Mouse (Mus musculus): ENCODE data around the gene Ciita.

The Ciita gene

DNA sequence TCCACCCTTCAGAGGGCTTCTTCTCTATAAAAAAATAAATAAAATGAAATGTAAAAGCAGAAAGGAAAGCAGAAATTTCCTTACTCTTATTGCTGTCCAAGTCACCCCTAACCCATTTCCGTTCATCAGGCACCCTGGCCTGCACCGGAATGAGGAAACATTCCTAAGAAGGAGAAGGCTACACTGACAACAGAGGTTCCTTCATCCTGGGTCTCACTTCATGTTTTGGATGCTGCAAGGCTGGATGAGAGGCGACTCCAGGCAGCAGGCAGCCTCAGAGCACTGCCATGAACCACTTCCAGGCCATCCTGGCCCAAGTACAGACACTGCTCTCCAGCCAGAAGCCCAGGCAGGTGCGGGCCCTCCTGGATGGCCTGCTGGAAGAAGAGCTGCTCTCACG lies at the start of gene Ciita:
TSS of gene Ciita (plus strand) at position 203 of the 400 bp plus-strand sequence.
- in situ Hi-C loops (cut with MboI; ENCODE audit: low sequenced_read_pairs) = no loop called here

GRCm38 (mm10) chr16:10431911-10432310 lies 47.9 kb upstream of the Ciita start:
- in situ Hi-C loops (cut with MboI; ENCODE audit: low sequenced_read_pairs) = no loop called here

DNA sequence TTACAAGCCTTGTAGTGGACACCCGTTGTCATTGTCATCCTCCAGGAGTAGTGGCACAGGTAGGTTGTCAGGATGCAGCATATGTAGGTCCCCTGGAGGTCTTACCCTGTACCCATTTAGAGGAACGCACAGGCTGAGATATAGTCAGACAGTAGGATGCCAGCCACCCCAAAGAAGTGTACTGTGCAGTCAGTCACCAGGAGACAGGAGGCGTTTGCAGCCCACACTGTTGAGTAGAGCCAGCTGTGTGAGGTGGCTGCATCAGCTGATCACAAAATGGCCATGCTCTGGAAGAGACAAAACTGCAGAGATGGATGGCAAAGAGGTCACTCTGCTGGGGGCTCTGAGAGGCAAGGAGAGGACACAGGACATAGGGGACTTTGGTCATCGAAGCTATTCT lies 47.5 kb upstream of the Ciita start:
- in situ Hi-C loops (cut with MboI; ENCODE audit: low sequenced_read_pairs) = no loop called here

- in situ Hi-C loops (cut with MboI; ENCODE audit: low sequenced_read_pairs) = no loop called here
These were observed 46.5 kb upstream of the Ciita start for GRCm38 (mm10) chr16:10433344-10433743.

DNA sequence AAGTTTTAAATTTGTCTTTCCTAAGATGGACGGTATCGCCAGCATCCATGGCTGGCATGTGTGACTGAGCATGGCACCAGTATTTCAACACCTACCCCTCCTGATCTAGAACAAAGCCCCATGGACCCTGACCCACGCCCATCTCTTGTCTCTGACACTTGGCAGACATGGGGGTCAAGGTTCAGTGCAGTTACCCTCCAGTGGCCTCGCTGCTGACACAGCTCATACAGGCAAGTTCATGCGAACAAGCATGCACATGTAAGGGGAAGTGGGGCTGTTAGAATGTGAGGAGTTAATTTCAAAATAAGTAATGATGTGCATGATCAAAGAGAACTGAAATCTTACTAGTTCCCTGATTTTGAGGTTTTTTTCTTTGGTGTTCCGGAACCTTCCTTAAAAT lies 43.7 kb upstream of the Ciita start:
- in situ Hi-C loops (cut with MboI; ENCODE audit: low sequenced_read_pairs) = no loop called here

DNA sequence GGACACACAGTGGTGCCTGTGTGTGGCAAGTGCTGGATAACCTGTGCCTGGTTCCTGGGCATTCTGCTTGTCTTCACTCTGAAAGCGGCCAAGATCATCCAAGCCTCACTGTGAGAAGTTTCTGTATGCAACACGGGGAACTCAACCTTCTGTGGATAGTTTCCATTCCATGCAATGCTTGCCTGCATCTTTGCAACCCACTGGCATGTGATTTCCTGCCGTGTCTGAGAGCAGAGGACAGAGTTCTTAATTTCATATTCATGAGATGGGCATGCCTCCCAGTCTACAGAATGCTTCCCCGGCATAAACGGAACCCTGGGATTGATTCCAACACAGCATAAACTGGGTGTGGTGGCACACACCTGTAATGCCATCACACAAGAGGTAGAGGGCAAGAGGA lies 41.8 kb upstream of the Ciita start:
- in situ Hi-C loops (cut with MboI; ENCODE audit: low sequenced_read_pairs) = no loop called here

GRCm38 (mm10) chr16:10441328-10441727 lies 38.5 kb upstream of the Ciita start:
- in situ Hi-C loops (cut with MboI; ENCODE audit: low sequenced_read_pairs) = no loop called here

- in situ Hi-C loops (cut with MboI; ENCODE audit: low sequenced_read_pairs) = no loop called here
These were observed 38.1 kb upstream of the Ciita start for GRCm38 (mm10) chr16:10441761-10442160.

DNA sequence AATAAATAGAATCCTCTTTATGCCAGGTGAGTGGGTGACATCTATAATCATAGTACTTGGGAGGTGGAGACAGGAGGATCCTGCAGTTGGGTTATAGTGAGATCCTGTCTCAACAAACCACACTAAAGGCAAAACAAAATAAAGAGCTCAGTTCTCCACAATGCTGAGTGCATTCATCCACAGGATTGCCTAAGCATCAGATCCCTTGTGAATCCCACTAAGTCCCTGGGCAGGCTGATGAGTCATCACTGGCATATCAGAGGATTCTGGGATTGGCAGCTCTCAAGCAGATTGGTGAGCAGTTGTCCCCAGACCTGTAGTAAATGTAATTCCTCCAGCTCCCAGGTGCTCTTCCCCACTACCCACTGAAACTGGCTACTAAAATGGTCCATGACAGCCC lies 36.1 kb upstream of the Ciita start:
- in situ Hi-C loops (cut with MboI; ENCODE audit: low sequenced_read_pairs) = no loop called here

GRCm38 (mm10) chr16:10446573-10447263 lies 33.1 kb upstream of the Ciita start:
- in situ Hi-C loops (cut with MboI; ENCODE audit: low sequenced_read_pairs) = no loop called here

GRCm38 (mm10) chr16:10447264-10447594 lies 32.6 kb upstream of the Ciita start, which contains the start of gene Tvp23a:
Gene Tvp23a, minus strand, starts transcription at chr16:10447362.
- in situ Hi-C loops (cut with MboI; ENCODE audit: low sequenced_read_pairs) = no loop called here

- in situ Hi-C loops (cut with MboI; ENCODE audit: low sequenced_read_pairs) = no loop called here
These were observed 32.1 kb upstream of the Ciita start for GRCm38 (mm10) chr16:10447781-10448180.

- in situ Hi-C loops (cut with MboI; ENCODE audit: low sequenced_read_pairs) = no loop called here
These were observed 30.9 kb upstream of the Ciita start for GRCm38 (mm10) chr16:10448931-10449330.

GRCm38 (mm10) chr16:10451906-10452305 lies 28.0 kb upstream of the Ciita start:
- in situ Hi-C loops (cut with MboI; ENCODE audit: low sequenced_read_pairs) = no loop called here

DNA sequence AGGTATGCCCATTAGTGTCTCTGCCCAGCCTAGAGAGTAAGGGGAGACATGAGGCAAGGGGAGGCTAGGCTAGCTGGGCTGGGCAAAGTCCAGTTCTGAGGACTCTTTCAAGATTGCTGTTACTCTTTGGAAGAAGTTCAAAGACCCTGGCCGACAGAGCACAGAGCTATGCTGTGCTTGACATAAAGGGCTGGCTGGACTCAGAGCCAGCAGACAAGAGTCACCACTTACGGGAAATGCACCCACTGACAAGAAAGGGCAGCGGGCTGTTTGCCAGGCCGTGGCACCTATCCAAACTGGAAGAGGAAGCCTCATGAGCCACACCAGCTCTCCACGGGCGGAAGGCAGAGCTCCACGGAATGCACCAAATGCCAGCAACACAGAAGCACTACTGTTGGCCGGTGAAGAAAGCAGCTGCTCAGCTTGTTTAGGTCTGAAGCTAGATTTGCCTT lies 27.4 kb upstream of the Ciita start:
- in situ Hi-C loops (cut with MboI; ENCODE audit: low sequenced_read_pairs) = no loop called here

- in situ Hi-C loops (cut with MboI; ENCODE audit: low sequenced_read_pairs) = no loop called here
These were observed 25.8 kb upstream of the Ciita start for GRCm38 (mm10) chr16:10453872-10454582.

DNA sequence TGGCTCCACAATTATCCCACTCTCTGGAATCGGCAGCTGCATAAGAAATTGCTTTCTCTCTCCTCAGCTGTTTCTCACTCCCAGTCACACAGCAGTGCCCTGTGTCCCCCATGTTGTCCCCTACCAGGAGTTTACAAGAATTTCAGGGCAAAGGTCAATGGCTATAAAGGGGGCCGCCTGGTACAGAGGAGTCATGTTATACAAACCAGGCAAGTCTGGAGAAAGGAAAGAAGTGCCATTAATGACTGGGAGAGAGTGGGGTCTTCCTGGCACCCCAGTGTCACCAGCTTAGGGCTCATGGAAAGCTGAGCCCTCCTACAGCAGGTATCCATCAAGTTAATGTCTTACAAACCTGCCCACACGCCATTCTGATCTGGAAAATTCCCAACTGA lies 25.3 kb upstream of the Ciita start:
- in situ Hi-C loops (cut with MboI; ENCODE audit: low sequenced_read_pairs) = no loop called here

DNA sequence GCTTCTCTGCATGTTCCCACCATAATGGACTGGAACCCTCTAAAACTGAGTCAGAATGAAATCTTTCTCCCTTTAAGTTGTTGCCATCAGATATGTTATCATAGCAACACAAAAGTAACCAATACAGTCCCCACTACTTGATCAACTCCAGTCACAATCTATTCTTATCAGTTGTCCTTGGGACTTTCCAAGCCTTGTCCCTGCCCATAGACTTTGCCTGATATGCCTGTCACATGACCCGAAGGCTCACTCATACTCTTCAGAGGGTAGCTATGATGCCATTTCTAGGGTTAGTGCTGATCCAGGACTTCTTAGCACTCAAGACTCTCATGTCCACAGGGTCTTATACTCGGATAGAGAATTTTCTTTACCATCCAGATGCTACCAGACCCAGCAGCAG lies 19.7 kb upstream of the Ciita start:
- in situ Hi-C loops (cut with MboI; ENCODE audit: low sequenced_read_pairs) = no loop called here

DNA sequence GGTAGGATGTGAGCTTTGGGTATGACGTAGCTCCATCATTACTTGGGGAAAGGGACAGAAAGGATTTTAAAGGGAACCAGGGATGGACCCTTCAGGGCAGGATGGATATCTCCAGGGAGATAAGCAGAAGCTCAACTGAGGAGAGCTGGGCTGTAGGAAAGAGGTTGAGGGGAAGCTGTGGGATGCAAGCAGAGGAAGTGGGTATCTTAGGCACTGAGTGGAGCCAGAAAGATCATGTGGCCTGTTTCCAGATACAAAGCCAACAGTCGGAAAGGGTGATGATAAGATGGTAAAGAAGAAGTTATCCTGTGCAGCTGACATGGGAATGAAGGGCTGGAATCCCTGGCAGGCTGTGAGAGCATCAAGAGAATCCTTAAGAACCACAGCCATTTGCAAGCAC lies 18.7 kb upstream of the Ciita start:
- in situ Hi-C loops (cut with MboI; ENCODE audit: low sequenced_read_pairs) = no loop called here

GRCm38 (mm10) chr16:10465011-10465681 lies 14.7 kb upstream of the Ciita start:
- in situ Hi-C loops (cut with MboI; ENCODE audit: low sequenced_read_pairs) = no loop called here

DNA sequence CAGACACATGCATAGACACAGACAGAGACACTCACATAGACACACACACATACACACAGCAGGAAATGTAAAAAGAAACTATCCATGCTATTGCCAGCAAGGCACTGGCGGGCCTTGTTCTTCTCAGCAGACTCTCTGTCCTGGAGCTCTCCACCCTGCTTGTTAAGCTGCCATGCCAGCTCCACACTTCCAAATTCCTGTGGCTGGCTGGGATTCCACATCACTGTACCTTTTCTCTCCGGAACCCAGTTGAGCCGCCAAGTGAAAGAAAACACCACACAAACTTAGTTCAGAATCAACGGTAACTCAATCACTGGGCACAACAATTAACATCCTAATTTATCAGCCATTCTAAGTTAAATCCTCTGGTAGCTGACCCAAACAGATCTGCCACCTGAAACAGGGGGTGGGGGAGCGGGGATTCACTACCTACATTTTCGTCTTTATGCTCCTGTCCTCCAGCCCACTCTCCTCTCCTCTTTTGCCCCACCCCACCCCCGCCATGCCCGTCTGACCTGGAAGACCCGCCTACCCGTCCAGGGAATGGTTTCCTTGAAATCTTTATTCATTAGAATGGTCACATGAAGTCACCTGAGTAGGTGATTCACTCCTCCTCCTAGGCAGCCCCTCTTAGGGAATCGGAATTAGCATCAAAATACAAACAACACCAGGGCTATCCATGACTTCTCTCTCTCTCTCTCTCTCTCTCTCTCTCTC lies 12.3 kb upstream of the Ciita start:
- in situ Hi-C loops (cut with MboI; ENCODE audit: low sequenced_read_pairs) = no loop called here
